In genomic region chr2:147738307-147738872, GRCm38 (mm10) we compare ENCODE assay signal across 8 mouse cellular contexts.
DNase-seq lines count a peak whose midpoint lies in the region; ATAC-seq and TF ChIP-seq lines count a peak whose summit lies in the region.

No protein-coding gene starts in this region.

- ATAC-seq in megakaryocyte-erythroid progenitor cell, adult 5-6 weeks (replicated peaks; ENCODE audit: low FRiP score, low TSS enrichment, poor library complexity, severe bottlenecking), result peak; percentile 92

- peak; percentile 94 for TF ChIP-seq CTCF in layer of hippocampus, adult 2 months (conservative IDR thresholded peaks at IDR 0.05)

- DNase-seq in cerebellum, adult 11 months, result peak; percentile 4
- no peak for DNase-seq in cerebellum, adult 11-12 months
- DNase-seq in A20 (ENCODE audit: low read depth, low spot score), result peak; percentile 1
- peak; percentile 24 for DNase-seq in cerebellum, adult 8-10 months
- peak; percentile 4 to 14 for DNase-seq in frontal cortex, postnatal 14 days (ENCODE audit: low spot score in 2 of 2)
- peak; percentile 35 to 77 for DNase-seq in layer of hippocampus, adult 2 months (ENCODE audit: low spot score in 2 of 2)
- peak; percentile 3 for DNase-seq in yolk sac, embryonic 10.5 days (ENCODE audit: low spot score)

- no peak overlapping the region for H3K4me3 ChIP-seq in layer of hippocampus, adult 2 months

- no peak overlapping the region for H3K27ac ChIP-seq in layer of hippocampus, adult 2 months
